Mouse (Mus musculus) adrenal gland, adult 10 weeks (tissue): ENCODE data around the gene Lpcat2b. TPM values are rescaled to one million over a fixed set of nuclear protein-coding genes. Genes with fewer than 3 reads are reported as not detected.

Source experiments
- polyA plus RNA-seq: library from polyadenylated mRNA; stranded (reverse); fragments of 350-450 nt; fragmentation: Illumina TruSeq; extraction: RNeasy Lipid Tissue Mini Kit (QIAGEN cat#74804); gene quantifications from one replicate; pipeline ENCODE4 v1.2.3, GENCODE M21; 2014; ENCODE audit warnings: low read depth, low replicate concordance

Gene Lpcat2b
- not detected for polyA plus RNA-seq

GRCm38 (mm10) chr5:107431249-107431648 is at the start of gene Lpcat2b:
Gene Lpcat2b, plus strand, starts transcription at chr5:107431549.

GRCm38 (mm10) chr5:107402436-107402835 is 28.9 kb upstream of the Lpcat2b start, which contains the start of gene Ephx4:
Gene Ephx4, plus strand, starts transcription at chr5:107402736.

GRCm38 (mm10) chr5:107437464-107438281 is 6.3 kb downstream of the Lpcat2b start, which contains the start of gene Btbd8:
Gene Btbd8, plus strand, starts transcription at chr5:107437997.

Other genes starting within 250 kb of the Lpcat2b start
- gene Tgfbr3, start 141.9 kb upstream of the Lpcat2b start, polyA plus RNA-seq, result 168 TPM
- gene Brdt, start 100.4 kb upstream of the Lpcat2b start, polyA plus RNA-seq, result 8.0 TPM
- gene Ephx4, start 28.8 kb upstream of the Lpcat2b start, polyA plus RNA-seq, result 2.7 TPM
- 12.5 TPM for gene Btbd8, start 6.4 kb downstream of the Lpcat2b start, polyA plus RNA-seq
- gene Gm42669, start 76.1 kb downstream of the Lpcat2b start, polyA plus RNA-seq, result not detected
- gene 1700028K03Rik, start 103.2 kb downstream of the Lpcat2b start, polyA plus RNA-seq, result not detected
- 31.8 TPM for gene Rpap2, start 165.8 kb downstream of the Lpcat2b start, polyA plus RNA-seq
- 33.1 TPM for gene Glmn, start 166.3 kb downstream of the Lpcat2b start, polyA plus RNA-seq